8 mouse cellular contexts compared by ENCODE assay signal in the genomic region with DNA sequence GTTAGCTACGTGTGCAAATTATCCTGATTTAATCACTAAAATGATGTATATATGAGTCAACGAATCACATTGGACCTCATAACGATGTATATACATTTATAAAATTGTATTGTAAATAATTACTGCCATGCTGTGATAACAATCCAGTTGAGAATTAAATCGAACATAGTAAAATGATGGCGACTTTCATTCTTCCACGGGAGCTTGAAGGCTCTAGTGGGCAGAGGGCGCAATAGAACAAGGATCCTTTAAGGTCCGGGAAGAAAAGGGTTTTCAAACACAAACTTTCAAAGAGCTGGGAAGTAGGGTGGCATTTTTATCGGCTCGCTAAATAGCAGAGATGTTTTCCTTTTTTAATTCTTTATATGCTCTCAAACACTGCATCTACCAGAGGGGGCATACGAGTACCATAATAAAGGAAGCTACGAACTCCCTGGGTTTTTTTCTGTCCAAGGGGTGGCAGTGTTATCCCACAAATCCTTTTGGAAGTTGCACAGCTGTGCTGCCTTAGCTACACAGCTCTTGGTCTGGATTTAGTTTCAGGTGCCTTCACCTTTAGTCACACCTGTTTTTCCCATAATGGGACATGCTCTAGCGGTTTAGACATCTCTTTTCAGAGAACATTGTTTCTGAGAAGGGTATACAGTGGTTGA.
DNase-seq lines count a peak whose midpoint lies in the region; ATAC-seq and TF ChIP-seq lines count a peak whose summit lies in the region.

No protein-coding gene starts in this region.

- H3K4me3 ChIP-seq in ES-E14 (ENCODE audit: insufficient read depth in 1 of 2, low read depth in 1 of 2, low read length in 2 of 2, poor library complexity in 1 of 2, severe bottlenecking in 1 of 2), result 0 out of 4 replicates have a peak overlapping the region, but pooled peaks of 1 of the 2 experiments have one; percentile 8
- H3K4me3 ChIP-seq in brown adipose tissue, adult 24 weeks (ENCODE audit: insufficient read depth, low read depth, low read length), result 0 out of 2 replicates have a peak overlapping the region, but pooled peaks have one; percentile 32
- H3K4me3 ChIP-seq in forebrain, embryonic 11.5 days (ENCODE audit: low read depth, low read length), result no peak overlapping the region
- H3K4me3 ChIP-seq in heart, embryonic 14.5 days (ENCODE audit: control insufficient read depth in 1 of 2, insufficient read depth in 1 of 2, low read depth in 1 of 2, low read length in 2 of 2), result peak overlapping the region; percentile 22 to 32; a peak in 2 of 4 replicates
- H3K4me3 ChIP-seq in kidney, postnatal 0 days (replicated peaks; ENCODE audit: low read depth, low read length), result peak overlapping the region; percentile 18
- H3K4me3 ChIP-seq in limb, embryonic 15.5 days, result peak overlapping the region; percentile 30
- peak overlapping the region; percentile 9; the same call in 1 of the 2 replicates for H3K4me3 ChIP-seq in neural tube, embryonic 14.5 days (ENCODE audit: low read depth, low read length)

- ATAC-seq in forebrain, embryonic 11.5 days (replicated peaks; ENCODE audit: low FRiP score), result peak; percentile 83
- peak; percentile 59; the same call in 1 of the 2 replicates for ATAC-seq in heart, embryonic 14.5 days (ENCODE audit: insufficient number of reproducible peaks, insufficient read depth, low FRiP score, low read depth)
- peak; percentile 75 for ATAC-seq in kidney, postnatal 0 days (replicated peaks; ENCODE audit: low FRiP score, low read depth)
- peak; percentile 58; the same call in 1 of the 2 replicates for ATAC-seq in limb, embryonic 15.5 days (ENCODE audit: insufficient number of reproducible peaks, low FRiP score, low TSS enrichment, low read depth)
- ATAC-seq in neural tube, embryonic 14.5 days (ENCODE audit: low read depth), result peak; percentile 97

- peak; percentile 63 for DNase-seq in ES-E14 (ENCODE audit: low read depth, low spot score)
- peak; percentile 71 for DNase-seq in forebrain, embryonic 11.5 days (ENCODE audit: low spot score)
- DNase-seq in kidney, postnatal 0 days (ENCODE audit: low spot score), result peak; percentile 95
- DNase-seq in yolk sac, embryonic 10.5 days (ENCODE audit: low spot score), result peak; percentile 50

- no peaks in the 10 kb centered on the region for H3K27me3 ChIP-seq in forebrain, embryonic 11.5 days (ENCODE audit: control insufficient read depth, insufficient read depth, low read length)
- H3K27me3 ChIP-seq in heart, embryonic 14.5 days (ENCODE audit: control insufficient read depth, insufficient read depth, low read length), result no peaks in the 10 kb centered on the region
- no peaks in the 10 kb centered on the region for H3K27me3 ChIP-seq in kidney, postnatal 0 days (ENCODE audit: insufficient read depth, low read length)
- no peaks in the 10 kb centered on the region for H3K27me3 ChIP-seq in limb, embryonic 15.5 days
- H3K27me3 ChIP-seq in neural tube, embryonic 14.5 days (ENCODE audit: control insufficient read depth, insufficient read depth, low read length), result no peaks in the 10 kb centered on the region

- no peak overlapping the region for H3K9ac ChIP-seq in ES-E14 (ENCODE audit: insufficient read depth, low read depth, low read length, poor library complexity, severe bottlenecking)
- H3K9ac ChIP-seq in forebrain, embryonic 11.5 days (ENCODE audit: low read length), result no peak overlapping the region; the same call in 1 of the 2 replicates
- H3K9ac ChIP-seq in heart, embryonic 14.5 days (ENCODE audit: low read length), result no peak overlapping the region; the same call in 1 of the 2 replicates
- H3K9ac ChIP-seq in kidney, postnatal 0 days (ENCODE audit: low read depth, low read length), result no peak overlapping the region
- H3K9ac ChIP-seq in limb, embryonic 15.5 days, result no peak overlapping the region
- no peak overlapping the region for H3K9ac ChIP-seq in neural tube, embryonic 14.5 days (replicated peaks; ENCODE audit: low read depth, low read length)

- peak; percentile 97 for TF ChIP-seq CTCF in kidney, postnatal 0 days (IDR thresholded peaks at IDR 0.05; ENCODE audit: low read depth)

- in situ Hi-C loops in ES-E14 (cut with MboI; ENCODE audit: low sequenced_read_pairs in 2 of 2, unreplicated experiment in 2 of 2), result loop anchor here in 1 of 2 experiments (25.0 kb wide), 1 partner anchor 737 kb away; no protein-coding TSS in a partner anchor

- no peaks in the 10 kb centered on the region for H3K36me3 ChIP-seq in ES-E14 (ENCODE audit: control insufficient read depth, insufficient read depth, low read length, poor library complexity, severe bottlenecking)
- H3K36me3 ChIP-seq in forebrain, embryonic 11.5 days (ENCODE audit: control insufficient read depth, insufficient read depth, low read length), result no peaks in the 10 kb centered on the region
- no peaks in the 10 kb centered on the region for H3K36me3 ChIP-seq in heart, embryonic 14.5 days (ENCODE audit: control insufficient read depth, insufficient read depth, low read length)
- H3K36me3 ChIP-seq in kidney, postnatal 0 days (ENCODE audit: insufficient read depth, low read length), result no peaks in the 10 kb centered on the region
- no peaks in the 10 kb centered on the region for H3K36me3 ChIP-seq in limb, embryonic 15.5 days
- H3K36me3 ChIP-seq in neural tube, embryonic 14.5 days (ENCODE audit: control insufficient read depth, insufficient read depth, low read length), result no peaks in the 10 kb centered on the region

- H3K4me1 ChIP-seq in ES-E14 (ENCODE audit: control insufficient read depth in 2 of 2, insufficient read depth in 2 of 2, low read length in 2 of 2, poor library complexity in 1 of 2), result no peaks in the 10 kb centered on the region
- H3K4me1 ChIP-seq in brown adipose tissue, adult 24 weeks (ENCODE audit: control insufficient read depth, insufficient read depth, insufficient read length, low read length), result no peaks in the 10 kb centered on the region
- no peaks in the 10 kb centered on the region for H3K4me1 ChIP-seq in forebrain, embryonic 11.5 days (replicated peaks; ENCODE audit: control insufficient read depth, insufficient read depth, low read length)
- no peaks in the 10 kb centered on the region for H3K4me1 ChIP-seq in heart, embryonic 14.5 days (ENCODE audit: control insufficient read depth in 2 of 2, insufficient read depth in 2 of 2, low read length in 2 of 2)
- H3K4me1 ChIP-seq in kidney, postnatal 0 days (replicated peaks; ENCODE audit: insufficient read depth, low read length), result no peaks in the 10 kb centered on the region
- no peaks in the 10 kb centered on the region for H3K4me1 ChIP-seq in limb, embryonic 15.5 days
- no peaks in the 10 kb centered on the region for H3K4me1 ChIP-seq in neural tube, embryonic 14.5 days (ENCODE audit: control insufficient read depth, insufficient read depth, low read length)

- H3K27ac ChIP-seq in ES-E14 (ENCODE audit: insufficient read depth, low read depth, low read length, poor library complexity, severe bottlenecking), result no peak overlapping the region
- no peak overlapping the region for H3K27ac ChIP-seq in brown adipose tissue, adult 24 weeks (replicated peaks; ENCODE audit: low read depth, low read length)
- H3K27ac ChIP-seq in forebrain, embryonic 11.5 days (ENCODE audit: low read depth, low read length), result no peak overlapping the region
- H3K27ac ChIP-seq in heart, embryonic 14.5 days (replicated peaks in 1 of 2; ENCODE audit: control insufficient read depth in 1 of 2, insufficient read depth in 1 of 2, low read depth in 2 of 2, low read length in 2 of 2), result no peak overlapping the region
- H3K27ac ChIP-seq in kidney, postnatal 0 days, result no peak overlapping the region
- H3K27ac ChIP-seq in limb, embryonic 15.5 days, result no peak overlapping the region
- no peak overlapping the region for H3K27ac ChIP-seq in neural tube, embryonic 14.5 days (ENCODE audit: low read depth, low read length)

- H3K4me2 ChIP-seq in forebrain, embryonic 11.5 days (ENCODE audit: low read depth, low read length, severe bottlenecking), result peak overlapping the region; percentile 32; the same call in 1 of the 2 replicates
- peak overlapping the region; percentile 52 for H3K4me2 ChIP-seq in heart, embryonic 14.5 days (ENCODE audit: low read length)
- peak overlapping the region; percentile 43 for H3K4me2 ChIP-seq in kidney, postnatal 0 days (ENCODE audit: low read length)
- H3K4me2 ChIP-seq in limb, embryonic 15.5 days, result peak overlapping the region; percentile 32
- H3K4me2 ChIP-seq in neural tube, embryonic 14.5 days (ENCODE audit: low read depth, low read length), result peak overlapping the region; percentile 32

- H3K9me3 ChIP-seq in ES-E14 (ENCODE audit: control insufficient read depth, insufficient read depth, low read depth, low read length), result no peaks in the 10 kb centered on the region
- H3K9me3 ChIP-seq in forebrain, embryonic 11.5 days (ENCODE audit: control insufficient read depth, low read length), result no peaks in the 10 kb centered on the region
- no peaks in the 10 kb centered on the region for H3K9me3 ChIP-seq in heart, embryonic 14.5 days (ENCODE audit: control insufficient read depth, low read length)
- H3K9me3 ChIP-seq in kidney, postnatal 0 days (replicated peaks; ENCODE audit: low read length), result no peaks in the 10 kb centered on the region
- H3K9me3 ChIP-seq in limb, embryonic 15.5 days, result no peaks in the 10 kb centered on the region
- no peaks in the 10 kb centered on the region for H3K9me3 ChIP-seq in neural tube, embryonic 14.5 days (ENCODE audit: control insufficient read depth, low read length)

- 35% methylated on average over 13 of the region's 13 CpGs for WGBS in forebrain, embryonic 11.5 days
- WGBS in heart, embryonic 14.5 days, result 28% methylated on average over 13 of the region's 13 CpGs
- 29% methylated on average over 13 of the region's 13 CpGs for WGBS in kidney, postnatal 0 days
- 24% methylated on average over 13 of the region's 13 CpGs for WGBS in limb, embryonic 15.5 days
- WGBS in neural tube, embryonic 14.5 days, result 29% methylated on average over 13 of the region's 13 CpGs

TF ChIP-seq in ES-E14, 5 proteins besides CTCF, POLR2A, EP300 and RAD21:
- TF ChIP-seq HCFC1 (IDR thresholded peaks at IDR 0.05; ENCODE audit: borderline replicate concordance, insufficient read depth, low read length) (no peak), MAFK (IDR thresholded peaks at IDR 0.05; ENCODE audit: insufficient read depth, low read depth, low read length) (no peak), ZC3H11A (IDR thresholded peaks at IDR 0.05; ENCODE audit: borderline replicate concordance, low read depth, low read length) (peak; percentile 98), ZNF384 (IDR thresholded peaks at IDR 0.05; ENCODE audit: low read depth, low read length) (no peak), CHD2 (IDR thresholded peaks at IDR 0.05; ENCODE audit: low read depth, low read length) (no peak)
